Mouse (Mus musculus) layer of hippocampus, postnatal 14 days (tissue): ENCODE measurements at regions not wholly inside any gene's neighbourhood (a gene's known extent, or its start where the extent isn't known, plus 50 kb on each side); places are given as distances from the start of the nearest gene placed in this dataset.

ENCODE experiments used
- DNase-seq, 2 experiments: peaks; one replicate each; pipeline ENCODE4 v3.0.0; 2021 to 2022; ENCODE audit warnings: low spot score in 2 of 2, mixed read lengths in 1 of 2

- peak; percentile 86 to 92 for DNase-seq
Measured at GRCm38 (mm10) chr10:83819266-83819949, 96.7 kb downstream of the 1500009L16Rik start.

DNA sequence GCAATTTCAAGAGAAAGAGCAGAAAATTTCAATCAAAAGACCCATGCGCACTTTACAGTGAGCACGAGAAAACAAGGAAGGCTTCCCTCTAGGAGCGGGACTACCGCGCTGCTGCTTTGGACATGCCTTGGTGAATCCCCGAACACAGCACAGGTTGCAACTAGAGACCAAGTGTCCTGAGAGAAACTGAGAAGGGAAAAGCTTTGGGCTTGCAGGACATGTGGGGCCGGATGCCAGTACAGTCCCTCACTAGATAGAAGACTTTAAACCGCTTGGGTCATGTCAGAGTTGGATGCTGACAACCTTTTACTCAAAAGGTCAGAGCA, 97.2 kb downstream of the 1500009L16Rik start:
- DNase-seq: no peak

DNA sequence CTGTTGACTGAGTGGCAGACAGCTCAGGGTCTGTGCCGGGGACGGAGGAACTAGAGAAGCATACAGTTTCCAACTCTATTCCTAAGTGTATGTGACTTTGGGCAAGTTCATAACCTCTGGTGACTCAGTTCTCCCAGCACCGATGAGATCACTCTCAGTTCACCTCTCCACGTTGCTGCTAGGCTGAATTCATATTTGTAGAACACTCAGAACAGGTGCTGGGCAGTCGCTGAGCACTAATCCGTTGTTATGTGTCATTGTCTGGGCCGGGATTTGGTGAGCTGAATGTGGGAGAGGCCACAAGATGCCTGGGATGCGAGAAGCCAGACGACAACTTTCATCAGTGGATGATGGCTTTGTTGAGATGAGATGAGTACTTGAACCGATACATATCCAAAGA, 98.4 kb downstream of the 1500009L16Rik start:
- no peak for DNase-seq

GRCm38 (mm10) chr10:83826105-83826504, 103.4 kb downstream of the 1500009L16Rik start:
- DNase-seq: no peak

DNA sequence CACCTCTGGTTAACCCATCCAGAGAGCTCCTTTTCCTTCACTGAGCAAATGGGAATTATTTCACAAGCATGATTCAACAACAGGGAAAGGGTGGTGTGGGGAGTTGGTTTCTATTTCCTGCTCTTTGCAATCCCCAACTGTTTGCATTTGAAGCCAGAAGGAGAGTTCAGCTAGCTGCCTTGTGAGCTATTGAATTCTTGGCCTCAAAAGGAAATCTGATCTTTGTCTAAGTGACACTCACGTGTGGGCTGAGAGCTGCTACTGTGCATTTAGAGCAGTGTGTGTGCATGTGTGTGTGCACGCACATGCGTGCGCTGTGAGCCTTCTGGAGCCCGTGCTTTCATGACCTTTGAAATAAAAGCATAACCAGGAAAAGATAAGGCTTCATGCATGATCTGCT, 113.7 kb downstream of the 1500009L16Rik start:
- peak in 1 of 2 experiments; percentile 16 for DNase-seq

GRCm38 (mm10) chr10:83840226-83840625, 117.6 kb downstream of the 1500009L16Rik start:
- no peak for DNase-seq

DNA sequence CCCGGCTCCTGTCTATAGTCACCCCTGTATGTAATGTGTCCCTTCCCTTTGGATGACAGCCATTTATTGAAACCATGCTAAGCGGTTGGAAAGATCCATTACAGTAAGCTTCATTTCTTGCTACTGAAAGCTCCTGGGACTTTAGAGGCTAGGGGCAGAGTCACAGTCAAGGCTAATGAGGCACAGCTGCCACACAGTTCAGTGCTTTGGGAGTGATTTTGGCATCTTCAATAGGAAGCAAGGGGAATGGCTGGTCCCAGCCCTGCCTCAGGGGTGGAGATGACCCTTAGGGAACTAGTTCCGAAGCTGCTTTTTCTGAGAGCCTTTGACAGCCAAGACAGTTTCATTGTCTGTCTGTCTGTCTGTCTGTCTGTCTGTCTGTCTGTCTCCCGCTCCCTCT, 128.2 kb downstream of the 1500009L16Rik start:
- DNase-seq: no peak

DNA sequence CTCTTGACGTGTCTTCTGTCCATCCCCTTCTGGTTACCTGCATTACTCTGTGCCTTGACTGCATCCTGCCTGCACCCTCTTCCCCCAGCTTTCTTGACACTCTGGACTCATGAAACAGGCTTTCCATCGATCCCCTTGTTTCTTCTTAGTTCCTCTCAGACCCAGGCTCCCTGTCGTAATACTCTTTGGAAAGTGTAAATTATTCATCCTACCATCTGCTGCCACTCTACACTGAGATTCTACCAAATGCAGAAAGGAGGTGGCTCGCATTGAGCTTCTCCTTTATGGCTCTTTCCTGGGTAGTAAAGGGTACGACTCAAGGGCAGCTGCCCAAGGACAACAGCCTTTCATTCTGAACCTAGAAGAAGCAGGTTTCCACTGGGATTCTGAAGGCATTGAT, 129.5 kb downstream of the 1500009L16Rik start:
- DNase-seq: no peak

DNA sequence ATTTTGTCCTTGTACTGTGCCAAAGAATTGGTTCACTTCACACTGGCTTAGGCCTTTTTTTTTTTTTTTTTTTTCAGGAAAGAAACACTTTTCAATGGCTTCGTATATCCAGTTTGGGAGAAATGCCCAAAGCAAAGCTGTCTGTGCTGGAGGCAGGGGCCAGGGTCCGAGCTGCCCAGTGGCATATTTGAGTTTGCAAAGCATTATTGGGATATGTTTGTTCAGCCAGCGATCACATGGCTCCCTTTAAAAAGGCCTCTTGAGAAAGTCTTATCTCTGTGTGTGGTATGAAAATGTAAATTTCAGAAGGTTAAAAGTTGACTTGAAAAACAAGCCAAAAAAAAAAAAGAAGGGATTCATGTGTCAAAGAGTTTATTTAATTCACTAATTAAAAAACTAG, 130.1 kb downstream of the 1500009L16Rik start:
- DNase-seq: no peak

DNA sequence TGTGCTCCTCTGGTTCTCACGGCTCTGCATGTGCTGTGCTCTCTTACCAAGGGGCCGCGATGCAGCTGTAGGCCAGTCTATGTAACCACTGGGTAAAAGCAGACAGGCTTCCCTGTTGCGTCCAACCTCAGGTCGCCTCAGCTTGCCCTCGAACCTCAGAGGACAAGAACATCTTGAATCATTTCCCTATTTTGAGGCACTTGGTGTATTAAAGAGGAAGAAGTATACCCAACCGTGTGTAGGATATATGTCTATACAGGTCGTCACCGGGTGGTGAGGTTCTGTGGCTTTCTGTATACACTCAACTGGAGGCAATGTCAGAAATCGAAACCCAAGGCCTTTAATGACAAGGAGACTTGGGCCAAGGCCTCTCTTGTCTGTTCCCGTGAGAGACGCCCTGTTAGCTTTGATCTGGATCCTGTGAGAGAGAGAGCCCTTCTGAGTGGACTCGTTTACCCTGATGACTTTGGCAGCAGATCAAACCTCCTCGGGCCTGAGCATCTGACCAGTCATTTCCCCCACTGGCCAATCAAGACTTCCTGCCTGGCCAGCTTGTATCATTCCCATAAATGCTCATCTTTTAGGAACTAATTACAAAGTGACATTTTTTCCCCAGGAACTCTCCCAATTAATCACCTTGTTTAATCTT, 135.3 kb downstream of the 1500009L16Rik start:
- no peak for DNase-seq

GRCm38 (mm10) chr10:83858689-83859088, 136.0 kb downstream of the 1500009L16Rik start:
- no peak for DNase-seq

- no peak for DNase-seq
Measured at GRCm38 (mm10) chr10:83859633-83860032, 137.0 kb downstream of the 1500009L16Rik start.

GRCm38 (mm10) chr10:83861574-83862190, 139.0 kb downstream of the 1500009L16Rik start:
- peak in 1 of 2 experiments; percentile 62 for DNase-seq

DNA sequence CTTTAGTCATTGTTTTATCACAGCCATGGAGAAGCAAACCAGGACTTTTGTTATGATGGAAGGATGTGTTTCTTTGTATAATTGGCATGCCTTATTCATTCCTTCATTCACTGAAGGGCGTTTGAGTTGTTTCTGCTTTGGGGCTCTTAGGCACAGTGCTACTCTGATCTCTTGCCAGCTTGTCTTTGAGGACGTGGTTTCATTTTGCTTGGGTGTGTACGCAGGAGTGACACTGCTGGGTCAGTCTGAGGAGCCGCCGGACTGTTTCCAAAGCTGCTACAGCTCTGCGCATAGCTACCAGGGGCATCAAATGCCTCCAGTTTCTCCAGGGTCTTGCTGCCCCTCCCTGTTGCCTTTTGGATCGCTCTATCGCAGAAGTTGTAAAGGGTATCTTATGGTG, 141.9 kb downstream of the 1500009L16Rik start:
- DNase-seq: no peak

DNA sequence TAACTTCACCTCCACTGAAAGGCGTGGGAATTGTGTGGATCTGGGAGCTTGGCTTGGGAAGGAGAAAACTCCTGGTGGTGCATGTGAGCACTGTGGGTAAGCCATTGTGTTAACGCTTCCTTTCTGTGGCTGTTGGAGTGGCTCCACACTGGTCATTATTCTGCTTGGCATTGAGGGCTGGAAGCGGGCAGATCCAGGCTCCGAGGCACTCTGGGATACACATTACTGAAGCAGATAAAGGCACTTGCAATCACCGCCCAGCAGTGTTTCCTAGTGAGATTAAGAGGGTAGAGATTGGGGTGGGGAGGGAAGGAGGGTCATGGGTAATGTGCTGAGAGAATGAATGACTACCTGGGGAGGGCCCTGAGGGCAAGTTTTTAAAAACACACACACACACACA, 143.3 kb downstream of the 1500009L16Rik start:
- peak in 1 of 2 experiments; percentile 34 for DNase-seq

- DNase-seq: no peak
Measured at GRCm38 (mm10) chr10:83871736-83872400, 149.2 kb downstream of the 1500009L16Rik start.

DNA sequence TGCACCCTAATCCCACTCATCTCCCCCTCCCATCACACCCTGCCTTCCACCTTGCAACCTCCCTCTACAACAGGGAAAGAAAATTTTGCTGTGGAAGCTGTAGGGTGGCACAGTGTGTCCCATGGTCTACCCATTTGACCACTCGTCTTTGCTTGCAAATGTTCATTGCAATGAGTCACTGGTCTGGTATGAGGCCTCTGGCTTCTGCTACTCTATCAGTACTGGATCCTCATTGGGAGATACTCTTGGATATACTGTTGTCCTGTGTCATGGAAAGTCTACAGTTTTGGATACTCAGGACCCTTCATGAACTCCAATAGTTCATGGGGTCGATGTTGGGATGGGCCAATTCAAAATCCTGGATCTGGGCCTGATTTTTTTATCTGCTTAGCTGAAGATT, 156.1 kb downstream of the 1500009L16Rik start:
- DNase-seq: no peak

GRCm38 (mm10) chr10:83882119-83882890, 159.6 kb downstream of the 1500009L16Rik start:
- no peak for DNase-seq

DNA sequence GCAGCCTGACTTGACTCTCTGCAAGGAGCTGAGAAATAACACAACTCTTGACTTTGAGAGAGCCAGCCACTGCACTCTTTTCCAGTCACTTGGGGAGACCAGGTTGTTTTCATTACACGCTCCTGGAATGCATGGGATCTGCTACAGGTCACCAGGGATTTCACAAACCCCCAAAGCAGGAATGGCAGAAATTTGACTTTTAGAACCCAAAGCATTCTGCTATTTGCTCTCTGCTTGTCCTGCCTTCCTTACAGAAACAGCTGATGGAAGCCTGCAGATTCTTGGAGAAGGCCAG, 160.2 kb downstream of the 1500009L16Rik start:
- no peak for DNase-seq

GRCm38 (mm10) chr10:83884553-83884952, 161.9 kb downstream of the 1500009L16Rik start:
- DNase-seq: no peak

DNA sequence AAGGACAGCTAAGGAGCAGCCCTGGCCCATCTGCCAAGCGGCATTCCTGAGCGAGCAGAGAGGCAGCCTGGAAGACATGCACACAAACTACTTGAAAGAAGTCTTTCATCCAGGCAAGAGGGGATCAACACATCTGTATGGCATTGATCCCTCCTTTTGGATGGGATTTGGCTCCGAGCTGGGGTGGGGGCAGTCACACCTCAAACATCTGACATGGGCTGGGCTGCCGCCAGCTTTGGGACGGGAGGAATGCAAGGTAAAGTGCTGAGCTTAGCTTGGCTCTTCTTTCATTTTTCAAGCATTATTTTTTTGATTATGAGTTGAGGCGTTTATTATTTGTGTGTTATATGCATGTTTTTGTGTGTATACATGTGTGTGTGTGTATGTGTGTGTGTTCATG, 165.9 kb downstream of the 1500009L16Rik start:
- no peak for DNase-seq
